Mouse (Mus musculus): ENCODE measurements at regions not wholly inside any gene's neighbourhood (a gene's known extent, or its start where the extent isn't known, plus 50 kb on each side); places are given as distances from the start of the nearest gene placed in this dataset.

DNA sequence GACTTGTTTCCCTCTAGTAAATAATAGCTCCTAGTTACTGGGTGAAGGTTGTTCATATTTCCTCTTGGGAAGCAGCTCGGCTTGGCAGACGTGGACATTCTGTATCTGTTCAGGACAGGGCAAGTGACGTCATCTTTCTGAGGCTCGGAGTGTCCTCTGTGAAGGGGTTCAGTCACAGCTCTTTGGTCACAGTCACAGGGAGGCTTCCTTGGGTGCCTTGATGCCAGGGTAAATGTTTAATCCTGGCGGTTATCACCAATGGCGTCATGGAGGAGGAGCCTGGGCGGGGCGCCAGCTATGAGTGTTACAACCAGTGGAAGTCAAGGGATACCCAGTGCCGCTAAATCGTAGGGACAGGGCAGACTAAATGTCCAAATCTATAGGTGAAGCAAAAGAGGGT, 56.3 kb upstream of the Med13l start:
- DNase-seq = no peak

- DNase-seq = no peak
These were observed 55.6 kb upstream of the Med13l start for GRCm38 (mm10) chr5:118504926-118505325.

GRCm38 (mm10) chr5:118509871-118510270, 50.6 kb upstream of the Med13l start:
- no peak for DNase-seq

Measured in right cerebral cortex, postnatal 25 days (tissue).